19 mouse cellular contexts compared by ENCODE assay signal in genomic region chr7:125384171-125384570, GRCm38 (mm10).
"Had no signal": no experiment of that assay in that cellular context is flagged by ENCODE, and none has a peak within 500 bp of the region (broad histone marks: within the 10 kb centered on the region; RNA-seq: fewer than 3 reads in every experiment).

No protein-coding gene starts in this region.

- H3K4me1 ChIP-seq: midbrain, embryonic 10.5 days; midbrain, embryonic 12.5 days; neural tube, embryonic 13.5 days; neural tube, embryonic 15.5 days had no signal

- ATAC-seq: midbrain, embryonic 16.5 days had no signal

- H3K4me3 ChIP-seq: midbrain, embryonic 10.5 days; midbrain, embryonic 12.5 days; myocyte; neural tube, embryonic 13.5 days; neural tube, embryonic 15.5 days had no signal

- H3K36me3 ChIP-seq: midbrain, embryonic 10.5 days; midbrain, embryonic 12.5 days; neural tube, embryonic 13.5 days; neural tube, embryonic 15.5 days had no signal

- DNase-seq: lung, adult 18-20 months; lung, embryonic 14.5 days; lung, postnatal 10 days; lung, postnatal 4 days; midbrain, embryonic 14.5 days; retina, postnatal 1 day; right cerebral cortex, adult 18-20 months; right cerebral cortex, postnatal 25 days; right cerebral cortex, postnatal 4 days; spleen, adult 18-20 months; thymus, adult 18-20 months; thymus, postnatal 25 days; thymus, postnatal 4 days had no signal

- H3K27me3 ChIP-seq: midbrain, embryonic 12.5 days; neural tube, embryonic 13.5 days; neural tube, embryonic 15.5 days had no signal

- H3K4me2 ChIP-seq: lung, embryonic 14.5 days; midbrain, embryonic 12.5 days; neural tube, embryonic 13.5 days; neural tube, embryonic 15.5 days had no signal

- H3K9ac ChIP-seq: lung, embryonic 14.5 days; midbrain, embryonic 12.5 days; neural tube, embryonic 13.5 days; neural tube, embryonic 15.5 days had no signal

- H3K27ac ChIP-seq: midbrain, embryonic 10.5 days; midbrain, embryonic 12.5 days; neural tube, embryonic 13.5 days; neural tube, embryonic 15.5 days had no signal

- H3K9me3 ChIP-seq: midbrain, embryonic 10.5 days; midbrain, embryonic 12.5 days; neural tube, embryonic 13.5 days; neural tube, embryonic 15.5 days had no signal
